Mouse (Mus musculus) limb, embryonic 11.5 days (tissue): ENCODE results near the gene Prr22. TPM values are rescaled to one million over a fixed set of nuclear protein-coding genes. Genes with fewer than 3 reads are reported as not detected.

ENCODE experiments used
- ATAC-seq: fragments of 200-750 bp; cut with Nextera tagmentation; 2 replicates; pipeline ENCODE4 v1.8.0; 2017; ENCODE audit warnings: low read depth; ENCODE audit not compliant: insufficient number of reproducible peaks, low FRiP score, low TSS enrichment
- DNase-seq: peaks from one replicate; pipeline ENCODE4 v3.0.0-alpha.2; 2015; ENCODE audit warnings: low spot score
- H3K27ac ChIP-seq: fragments of 300-500 bp; sonication (generic); replicated peaks from 2 replicates; pipeline ENCODE4 v1.5.1; 2014; ENCODE audit warnings: low read depth, mild to moderate bottlenecking, low read length
- H3K27me3 ChIP-seq: fragments of 300-500 bp; sonication (generic); 2 replicates; pipeline ENCODE4 v1.6.1; 2014; ENCODE audit warnings: mild to moderate bottlenecking, low read length, mixed read lengths; ENCODE audit not compliant: control insufficient read depth, insufficient read depth
- H3K36me3 ChIP-seq: fragments of 300-500 bp; sonication (generic); 2 replicates; pipeline ENCODE4 v1.6.1; 2014; ENCODE audit warnings: mild to moderate bottlenecking, low read length, moderate library complexity, mixed read lengths; ENCODE audit not compliant: control insufficient read depth, insufficient read depth
- H3K4me1 ChIP-seq: fragments of 300-500 bp; sonication (generic); 2 replicates; pipeline ENCODE4 v1.6.1; 2014; ENCODE audit warnings: low read length, mixed read lengths; ENCODE audit not compliant: control insufficient read depth, insufficient read depth
- H3K4me2 ChIP-seq: fragments of 300-500 bp; sonication (generic); 2 replicates; pipeline ENCODE4 v1.6.1; 2014; ENCODE audit warnings: low read depth, mild to moderate bottlenecking, moderate library complexity; ENCODE audit not compliant: severe bottlenecking
- H3K4me3 ChIP-seq: fragments of 300-500 bp; sonication (generic); 2 replicates; pipeline ENCODE4 v1.5.1; 2014; ENCODE audit warnings: low read depth, low read length
- H3K9ac ChIP-seq: fragments of 300-500 bp; sonication (generic); 2 replicates; pipeline ENCODE4 v1.6.1; 2014; ENCODE audit warnings: mild to moderate bottlenecking, low read length
- H3K9me3 ChIP-seq: fragments of 300-500 bp; sonication (generic); 2 replicates; pipeline ENCODE4 v1.6.1; 2016; ENCODE audit warnings: low read length; ENCODE audit not compliant: control insufficient read depth
- WGBS: fragments of 180-500 bp; shearing (Covaris S2); extraction: QIAGEN DNeasy Blood & Tissue Kit; methylation state at CpG from one replicate; pipeline ENCODE4 v1.1.7; 2014; 5-methylcytosine and 5-hydroxymethylcytosine counted together
- polyA plus RNA-seq: library from polyadenylated mRNA; unstranded; fragments of >200 nt; fragmentation: Nextera tagmentation; extraction: Ambion mirVana; gene quantifications from 2 replicates; pipeline ENCODE4 v1.2.1, GENCODE M21; 2014

Gene Prr22
- 1.2 TPM in 2 replicates for polyA plus RNA-seq

DNA sequence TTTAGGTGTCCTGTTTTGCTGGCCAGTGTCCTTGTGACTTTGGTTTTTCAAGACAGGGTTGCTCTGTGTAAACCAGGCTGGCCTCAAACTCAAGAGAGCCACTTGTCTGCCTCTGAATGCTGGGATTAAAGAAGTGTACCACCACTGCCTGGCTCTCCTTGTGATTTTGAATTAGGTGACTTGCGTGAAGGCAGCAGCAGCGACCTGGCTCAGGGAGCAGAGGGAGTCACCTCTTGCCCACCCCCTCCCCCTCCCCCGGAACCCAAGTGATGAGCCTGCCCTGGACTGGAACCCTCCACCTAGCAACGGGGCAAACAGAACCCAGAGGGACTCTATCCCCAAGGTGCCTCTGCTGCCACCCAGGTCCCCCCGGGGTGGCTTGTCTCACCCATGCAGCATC lies at the start of gene Prr22:
Gene Prr22, plus strand, starts transcription at position 301 of the 400 bp plus-strand sequence.
- 0 out of 2 replicates have a peak, but pooled peaks cover 5% of the 10 kb centered on the region for H3K4me1 ChIP-seq
- H3K27ac ChIP-seq = no peak within 1 kb of the TSS
- no peaks in the 10 kb centered on the region for H3K27me3 ChIP-seq
- H3K4me3 ChIP-seq = no peak within 1 kb of the TSS
- WGBS = 90% methylated on average over 5 of the region's 5 CpGs
- ATAC-seq (no peak), DNase-seq (no peak)
- peaks cover 30% of the 10 kb centered on the region for H3K36me3 ChIP-seq
- H3K9me3 ChIP-seq = no peaks in the 10 kb centered on the region
- no peak within 1 kb of the TSS for H3K4me2 ChIP-seq
- H3K9ac ChIP-seq = no peak within 1 kb of the TSS

GRCm38 (mm10) chr17:56722441-56722840 lies 47.6 kb upstream of the Prr22 start:
- no peaks in the 10 kb centered on the region for H3K27me3 ChIP-seq
- H3K9me3 ChIP-seq = no peaks in the 10 kb centered on the region
- DNase-seq = no peak
- H3K36me3 ChIP-seq = peaks cover 2% of the 10 kb centered on the region
- no peak overlapping the region for H3K4me3 ChIP-seq
- H3K9ac ChIP-seq = no peak overlapping the region
- no peak overlapping the region for H3K4me2 ChIP-seq
- H3K27ac ChIP-seq = no peak overlapping the region
- H3K4me1 ChIP-seq = peaks cover 9% of the 10 kb centered on the region
- 26% methylated on average over 5 of the region's 5 CpGs for WGBS
- no peak for ATAC-seq

DNA sequence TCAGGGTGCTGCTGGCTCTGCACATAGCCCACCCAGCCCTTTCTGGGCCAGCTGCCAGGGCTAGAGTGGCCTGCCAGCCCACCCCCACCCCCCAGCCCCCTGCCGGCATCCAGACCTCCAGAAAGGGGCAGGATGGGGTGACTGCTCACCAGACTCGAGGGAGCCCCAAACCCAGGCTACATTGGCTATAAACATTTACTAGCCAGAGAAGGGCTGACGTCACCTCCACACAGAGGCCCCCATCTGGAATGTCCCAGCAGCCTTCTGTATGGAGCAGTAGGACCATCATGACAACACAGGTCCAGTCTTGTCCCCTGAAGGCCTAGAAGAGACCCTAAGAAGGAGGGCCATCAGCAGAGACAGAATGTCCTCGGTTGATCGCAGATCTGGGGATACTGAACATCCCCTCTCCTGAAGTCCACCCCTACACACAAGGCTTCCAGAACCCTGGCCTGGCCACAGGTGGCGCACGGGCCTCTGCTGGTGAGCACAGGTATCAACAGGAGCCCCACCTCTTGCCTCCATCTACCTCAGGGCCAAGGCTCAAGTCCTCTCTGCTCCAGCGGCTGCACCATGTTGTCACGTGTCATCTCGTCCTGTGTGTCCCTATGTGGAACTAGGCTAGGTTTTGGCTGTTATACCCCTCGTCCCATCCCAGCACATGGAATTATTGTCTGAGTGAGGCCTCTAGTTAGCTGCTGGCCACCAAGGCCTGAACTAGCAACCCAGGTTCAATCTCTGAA lies 46.5 kb upstream of the Prr22 start:
- no peak for DNase-seq
- Histone ChIP-seq H3K4me1 (peaks cover 15% of the 10 kb centered on the region), H3K9ac (no peak overlapping the region), H3K9me3 (no peaks in the 10 kb centered on the region), H3K4me2 (no peak overlapping the region), H3K27ac (no peak overlapping the region), H3K36me3 (peaks cover 2% of the 10 kb centered on the region), H3K27me3 (no peaks in the 10 kb centered on the region), H3K4me3 (no peak overlapping the region)
- ATAC-seq = no peak
- WGBS = 88% methylated on average over 11 of the region's 11 CpGs

GRCm38 (mm10) chr17:56727029-56727649 lies 42.9 kb upstream of the Prr22 start:
- peak; percentile 49 for ATAC-seq
- Histone ChIP-seq H3K9ac (no peak overlapping the region), H3K36me3 (no peaks in the 10 kb centered on the region; the same call in 1 of the 2 replicates), H3K4me2 (no peak overlapping the region), H3K4me3 (no peak overlapping the region), H3K27ac (no peak overlapping the region; the same call in 1 of the 2 replicates), H3K4me1 (peaks cover 15% of the 10 kb centered on the region), H3K27me3 (no peaks in the 10 kb centered on the region), H3K9me3 (no peaks in the 10 kb centered on the region)
- WGBS = 4% methylated on average over 7 of the region's 7 CpGs
- DNase-seq = peak; percentile 47

GRCm38 (mm10) chr17:56727659-56728058 lies 42.4 kb upstream of the Prr22 start:
- WGBS = 7% methylated on average over 12 of the region's 12 CpGs
- no peak overlapping the region for H3K4me3 ChIP-seq
- no peak overlapping the region for H3K9ac ChIP-seq
- H3K4me2 ChIP-seq = peak overlapping the region; percentile 8; the same call in 1 of the 2 replicates
- no peaks in the 10 kb centered on the region for H3K9me3 ChIP-seq
- peaks cover 15% of the 10 kb centered on the region for H3K4me1 ChIP-seq
- H3K27ac ChIP-seq = no peak overlapping the region
- DNase-seq (peak; percentile 60), ATAC-seq (no peak)
- no peaks in the 10 kb centered on the region for H3K27me3 ChIP-seq
- H3K36me3 ChIP-seq = no peaks in the 10 kb centered on the region

DNA sequence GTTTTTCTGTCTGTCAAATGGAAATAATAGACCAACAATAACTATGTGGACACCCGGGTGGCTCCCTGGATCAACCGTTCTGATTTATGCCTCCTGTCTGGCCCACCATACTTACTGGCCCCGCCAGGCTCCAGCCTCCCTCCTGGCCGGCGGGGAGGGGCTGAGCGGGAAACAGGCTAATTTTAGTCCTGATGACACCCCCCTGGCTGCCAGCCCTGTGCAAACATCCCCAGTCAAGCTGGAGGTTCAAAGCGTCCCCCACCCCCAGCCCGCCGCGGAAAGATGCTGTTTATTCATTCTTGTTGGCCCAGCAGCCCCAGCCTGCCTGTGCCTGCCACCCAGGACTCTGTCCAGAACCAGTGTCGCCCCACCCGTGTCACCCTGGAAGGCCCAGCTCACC lies 41.9 kb upstream of the Prr22 start:
- no peak for ATAC-seq
- H3K9ac ChIP-seq = no peak overlapping the region

DNA sequence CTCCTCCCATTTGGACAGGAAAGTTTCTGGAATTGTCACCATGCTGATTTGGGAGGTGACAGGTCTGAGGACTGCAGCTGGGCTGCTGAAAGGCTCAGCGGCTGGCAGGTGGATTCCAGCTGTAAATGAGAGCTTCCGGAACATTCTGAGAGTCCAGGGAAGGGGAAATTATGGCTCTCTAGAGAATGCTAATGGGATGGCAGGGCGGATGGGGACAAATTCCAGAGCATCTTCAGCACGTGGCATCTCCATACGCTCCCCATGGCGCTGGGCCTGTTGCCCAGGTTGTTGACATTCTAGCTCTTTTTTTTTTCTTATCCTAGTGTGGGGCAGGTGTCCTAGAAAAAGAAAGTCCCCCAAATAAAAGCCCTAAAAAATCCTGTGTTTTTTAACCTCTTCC lies 40.9 kb upstream of the Prr22 start:
- WGBS = 61% methylated on average over 6 of the region's 6 CpGs
- H3K27me3 ChIP-seq = no peaks in the 10 kb centered on the region
- DNase-seq (no peak), ATAC-seq (no peak)
- no peak overlapping the region for H3K4me2 ChIP-seq
- H3K4me1 ChIP-seq = peaks cover 15% of the 10 kb centered on the region
- no peak overlapping the region for H3K9ac ChIP-seq
- no peaks in the 10 kb centered on the region for H3K36me3 ChIP-seq
- H3K9me3 ChIP-seq = no peaks in the 10 kb centered on the region
- no peak overlapping the region for H3K27ac ChIP-seq
- no peak overlapping the region for H3K4me3 ChIP-seq

More for the DNA sequence above, 41.9 kb upstream of the Prr22 start:
- H3K4me3 ChIP-seq = no peak overlapping the region
- 16% methylated on average over 12 of the region's 12 CpGs for WGBS
- no peak for DNase-seq
- no peaks in the 10 kb centered on the region for H3K36me3 ChIP-seq
- peaks cover 15% of the 10 kb centered on the region for H3K4me1 ChIP-seq
- H3K9me3 ChIP-seq = no peaks in the 10 kb centered on the region
- H3K4me2 ChIP-seq = no peak overlapping the region
- no peak overlapping the region for H3K27ac ChIP-seq
- H3K27me3 ChIP-seq = no peaks in the 10 kb centered on the region

DNA sequence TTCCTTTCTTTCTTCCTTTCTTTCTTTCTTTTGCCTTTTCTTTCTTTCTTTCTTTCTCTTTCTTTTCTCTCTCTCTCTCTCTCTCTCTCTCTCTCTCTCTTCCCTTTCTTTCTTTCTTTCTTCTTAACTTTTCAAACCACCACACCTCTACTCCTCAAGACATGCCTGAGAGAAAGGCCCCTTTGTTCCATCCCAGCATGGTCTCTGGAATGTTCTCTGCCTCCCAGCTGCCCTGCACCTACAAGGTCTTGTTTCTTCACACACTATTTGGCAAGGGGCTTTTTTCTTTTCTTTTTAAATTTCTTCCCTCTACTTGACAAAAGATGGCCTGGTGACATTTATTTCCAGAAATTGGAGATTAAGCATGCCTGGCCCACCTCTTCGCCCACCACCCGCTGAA lies 40.4 kb upstream of the Prr22 start:
- no peaks in the 10 kb centered on the region for H3K36me3 ChIP-seq
- no peak overlapping the region for H3K27ac ChIP-seq
- 70% methylated on average over 2 of the region's 2 CpGs for WGBS
- H3K9ac ChIP-seq = no peak overlapping the region
- no peak overlapping the region for H3K4me3 ChIP-seq
- DNase-seq (no peak), ATAC-seq (no peak)
- no peaks in the 10 kb centered on the region for H3K27me3 ChIP-seq
- no peaks in the 10 kb centered on the region for H3K9me3 ChIP-seq
- peaks cover 15% of the 10 kb centered on the region for H3K4me1 ChIP-seq
- no peak overlapping the region for H3K4me2 ChIP-seq
